Mouse (Mus musculus): ENCODE data around the gene Clpb.

The Clpb gene

GRCm38 (mm10) chr7:101725081-101725480 is 61.6 kb downstream of the Clpb start:
- no peak for DNase-seq (ENCODE audit: low read depth, low spot score)

- DNase-seq (ENCODE audit: low read depth, low spot score): no peak
These were observed 63.5 kb downstream of the Clpb start for GRCm38 (mm10) chr7:101726980-101727379.

GRCm38 (mm10) chr7:101732096-101732495 is 68.7 kb downstream of the Clpb start:
- DNase-seq (ENCODE audit: low read depth, low spot score): no peak

GRCm38 (mm10) chr7:101733042-101733441 is 69.6 kb downstream of the Clpb start:
- DNase-seq (ENCODE audit: low read depth, low spot score): no peak

DNA sequence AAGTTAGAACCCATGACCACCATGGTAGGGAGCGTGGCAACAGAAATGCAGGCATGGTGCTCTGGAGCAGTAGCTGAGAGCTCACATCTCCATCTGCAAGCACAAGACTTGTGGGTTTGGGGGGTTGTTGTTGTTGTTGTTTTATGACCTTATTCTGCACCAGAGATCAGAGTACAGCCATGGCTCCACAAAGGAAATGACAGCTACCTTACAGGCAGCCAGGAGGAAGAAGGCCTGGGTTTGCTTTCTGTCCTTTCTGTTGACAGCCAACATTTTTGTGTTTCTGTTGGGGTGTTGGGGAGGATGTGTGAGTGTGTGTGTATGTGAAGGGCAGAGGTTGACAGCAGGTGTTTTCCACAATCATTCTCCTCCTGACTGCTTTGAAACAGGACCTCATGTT is 71.9 kb downstream of the Clpb start:
- DNase-seq (ENCODE audit: low read depth, low spot score): no peak

DNA sequence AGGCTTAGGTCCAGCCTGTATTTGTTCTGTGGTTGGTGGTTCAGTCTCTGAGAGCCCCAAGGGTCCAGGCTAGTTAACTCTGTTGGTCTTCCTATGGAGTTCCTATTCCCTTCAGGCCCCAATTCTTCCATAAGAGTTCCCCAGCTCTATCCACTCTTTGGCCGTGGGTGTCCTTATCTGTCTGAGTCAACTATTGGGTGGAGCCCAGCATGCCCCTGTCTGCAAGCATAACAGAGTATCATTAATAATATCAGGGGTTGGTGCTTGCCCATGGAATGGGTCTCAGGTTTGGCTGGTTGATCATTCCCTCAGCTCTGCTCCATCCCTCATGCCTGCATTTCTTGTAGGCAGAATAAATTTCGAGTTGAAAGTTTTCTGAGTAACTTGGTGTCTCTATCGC is 74.3 kb downstream of the Clpb start:
- no peak for DNase-seq (ENCODE audit: low read depth, low spot score)

DNA sequence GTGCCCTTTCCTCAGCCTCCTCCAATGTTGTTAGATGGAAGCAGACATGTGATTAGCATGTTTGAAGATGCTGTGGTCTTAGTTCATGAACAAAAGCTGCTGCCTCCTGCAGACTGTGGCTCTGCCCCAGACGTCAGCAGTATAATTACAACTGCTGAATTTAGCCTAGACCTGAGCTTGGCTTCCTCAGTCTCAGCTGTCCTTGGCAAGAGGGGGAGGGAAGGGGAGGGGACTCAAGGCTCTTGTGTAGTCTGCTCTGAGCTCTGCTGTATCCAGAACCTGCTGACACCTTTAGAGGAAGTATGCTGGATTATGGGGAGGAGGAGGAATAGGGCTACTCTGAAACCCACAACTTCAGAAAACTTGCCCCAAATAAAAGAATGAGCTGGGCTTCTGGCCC is 76.2 kb downstream of the Clpb start:
- DNase-seq (ENCODE audit: low read depth, low spot score): no peak

GRCm38 (mm10) chr7:101743487-101743886 is 80.1 kb downstream of the Clpb start:
- no peak for DNase-seq (ENCODE audit: low read depth, low spot score)

DNA sequence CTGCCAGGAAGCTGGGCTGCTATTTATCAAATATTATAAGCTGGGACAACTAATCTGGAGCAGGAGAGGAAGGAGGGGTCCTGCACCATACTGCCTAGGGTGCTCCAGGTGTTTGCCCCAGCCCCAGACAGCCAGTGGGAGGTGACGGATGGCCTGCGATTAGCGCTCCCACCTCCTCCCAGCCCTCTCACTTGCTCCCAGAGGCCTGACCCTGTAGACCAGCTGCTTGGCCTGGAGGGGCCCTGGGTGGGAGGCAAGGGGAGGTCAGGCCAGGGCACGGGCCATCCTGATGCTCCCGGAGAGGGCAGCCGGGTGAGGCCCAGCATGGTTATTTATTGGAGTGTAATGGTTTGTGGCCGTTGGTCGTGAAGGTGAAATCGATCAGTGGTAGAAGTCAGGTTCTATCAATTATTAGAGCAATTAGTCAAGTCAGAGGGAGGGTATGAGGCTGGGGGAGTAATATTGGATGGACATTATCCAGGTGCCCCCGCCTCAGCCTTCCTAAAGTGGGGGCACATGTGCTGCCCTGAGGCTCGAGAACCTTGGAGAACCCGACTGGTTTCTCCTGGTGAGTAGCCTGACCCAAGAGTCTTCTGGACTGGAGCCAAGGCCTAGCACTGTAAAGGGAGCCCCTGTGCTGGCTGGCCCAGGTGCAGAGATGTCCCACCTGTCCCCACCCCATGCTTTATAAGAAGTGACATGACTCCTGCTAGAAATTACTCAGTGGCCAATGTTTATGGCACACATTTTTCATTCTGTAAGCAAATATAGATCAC is 83.3 kb downstream of the Clpb start:
- DNase-seq (ENCODE audit: low read depth, low spot score): no peak

DNA sequence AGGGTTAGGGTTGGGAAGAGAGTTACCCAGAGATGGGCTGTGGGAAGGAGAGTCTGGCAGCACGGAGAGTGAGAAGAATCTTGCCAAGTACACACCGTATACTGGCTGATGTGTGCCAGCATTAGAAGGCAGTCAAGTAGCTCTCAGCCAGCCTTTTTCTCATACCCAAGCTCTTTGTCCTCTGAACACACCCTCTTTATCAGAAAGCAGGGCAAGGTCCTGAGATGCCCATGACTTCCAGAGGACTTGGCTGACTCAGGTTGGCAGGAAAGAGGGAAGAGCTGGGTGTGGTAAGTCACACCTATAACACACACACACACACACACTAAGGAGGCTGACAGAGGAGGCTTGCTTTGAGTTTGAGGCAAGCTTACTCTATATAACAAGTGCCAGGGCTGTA is 86.8 kb downstream of the Clpb start:
- DNase-seq (ENCODE audit: low read depth, low spot score): no peak

DNA sequence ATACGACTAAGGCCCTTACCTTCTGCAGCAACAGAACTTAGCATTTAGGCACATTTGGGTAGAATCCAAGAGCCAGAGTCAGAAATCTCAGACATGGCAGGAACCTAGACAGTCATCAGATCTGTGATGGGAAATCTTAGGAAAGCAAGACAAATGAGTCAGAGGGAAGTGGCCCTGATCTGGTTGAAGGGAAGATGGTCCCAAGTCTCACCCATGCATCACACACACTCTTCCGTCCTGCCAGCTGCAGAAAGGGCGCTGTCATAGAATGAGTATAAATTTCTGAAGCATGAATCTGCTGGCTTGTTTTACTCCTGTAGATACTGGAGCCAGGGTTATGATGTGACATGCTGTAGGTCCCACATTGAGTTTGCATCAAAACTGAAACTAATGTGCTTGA is 88.9 kb downstream of the Clpb start:
- DNase-seq (ENCODE audit: low read depth, low spot score): no peak

GRCm38 (mm10) chr7:101753492-101753891 is 90.1 kb downstream of the Clpb start:
- no peak for DNase-seq (ENCODE audit: low read depth, low spot score)

- no peak for DNase-seq (ENCODE audit: low read depth, low spot score)
These were observed 91.0 kb downstream of the Clpb start for GRCm38 (mm10) chr7:101754416-101754815.

GRCm38 (mm10) chr7:101755301-101755700 is 91.9 kb downstream of the Clpb start:
- no peak for DNase-seq (ENCODE audit: low read depth, low spot score)

DNA sequence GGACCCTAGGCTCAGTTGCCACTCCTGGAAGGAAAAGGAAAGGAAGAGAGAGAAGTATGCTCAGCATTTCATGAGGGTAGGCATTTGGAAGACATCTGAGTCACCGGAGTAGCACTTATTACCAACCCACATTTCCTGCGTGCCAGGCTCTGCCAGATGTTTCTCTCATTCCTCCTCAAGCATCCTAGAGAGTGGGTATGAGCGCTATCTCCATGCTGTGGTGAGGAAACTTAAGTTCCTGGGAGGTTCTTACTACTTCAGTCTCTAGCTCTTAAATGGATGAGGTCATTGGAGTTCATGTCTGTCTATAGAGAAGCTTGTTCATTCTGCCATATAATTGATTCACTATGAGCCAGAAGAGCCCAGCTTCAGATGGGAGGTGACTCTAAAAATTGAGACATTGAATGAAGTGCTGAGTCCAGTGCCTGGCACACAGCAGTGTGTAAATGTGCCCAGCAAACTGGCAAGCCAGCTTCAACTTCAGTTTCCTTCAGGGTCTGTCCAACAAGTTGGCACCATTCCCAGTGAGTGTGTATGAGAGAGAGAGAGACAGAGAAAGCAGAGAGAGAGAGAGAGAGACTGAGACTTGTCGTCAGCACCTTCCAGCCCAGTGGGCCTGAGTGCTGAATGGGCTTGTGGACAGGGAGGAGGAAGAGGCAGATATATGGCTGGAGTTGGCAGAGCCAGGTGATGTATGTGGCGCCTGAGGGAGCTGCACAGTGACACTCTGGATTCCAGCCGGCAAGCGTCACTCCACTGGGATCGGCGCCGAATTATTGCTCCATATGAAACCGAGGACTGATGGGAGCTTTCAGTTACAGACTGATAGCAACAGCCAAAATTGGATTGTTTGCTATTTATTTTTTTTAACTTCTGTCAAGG is 98.7 kb downstream of the Clpb start:
- DNase-seq (ENCODE audit: low read depth, low spot score): no peak

GRCm38 (mm10) chr7:101767335-101767907 is 104.0 kb downstream of the Clpb start:
- no peak for DNase-seq (ENCODE audit: low read depth, low spot score)

DNA sequence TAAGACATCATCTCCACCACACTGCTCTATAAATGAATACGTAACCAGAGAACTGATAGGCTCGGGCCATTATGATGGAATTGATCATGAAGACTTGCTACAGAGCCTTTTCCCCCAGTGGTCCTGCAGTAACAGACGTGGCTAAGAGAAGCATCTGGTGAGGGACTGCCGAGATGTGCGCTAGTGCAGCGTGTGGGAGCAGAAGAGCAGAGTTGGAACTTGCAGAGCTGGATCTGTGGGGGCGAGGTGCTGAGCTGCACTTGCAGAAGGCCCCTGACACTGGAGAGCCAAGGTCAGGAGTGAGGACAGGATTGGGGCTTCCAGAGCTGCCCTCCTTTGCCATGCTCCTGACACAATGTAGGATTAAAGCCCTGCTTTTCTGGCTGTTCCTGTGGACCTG is 106.6 kb downstream of the Clpb start:
- peak; percentile 41 for DNase-seq (ENCODE audit: low read depth, low spot score)

DNA sequence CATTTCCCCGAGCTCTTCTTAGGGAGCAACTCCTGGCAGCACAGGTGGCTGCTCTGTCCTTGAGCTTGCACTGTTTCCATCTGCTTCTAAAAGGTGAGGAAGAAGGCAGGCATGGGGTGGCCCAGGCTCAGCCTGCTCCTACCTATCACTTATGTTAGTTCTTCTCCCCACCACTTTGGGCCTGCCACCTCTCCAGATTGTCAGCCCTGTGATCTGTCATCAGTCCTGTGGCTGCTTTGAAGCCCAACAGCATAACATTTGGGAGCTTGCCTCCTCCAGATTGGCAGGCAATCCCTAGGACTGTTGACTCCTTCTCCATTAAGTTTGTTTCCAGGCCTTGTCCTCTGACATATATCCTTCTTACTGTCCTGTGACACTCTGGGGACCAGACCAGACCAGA is 108.2 kb downstream of the Clpb start:
- DNase-seq (ENCODE audit: low read depth, low spot score): no peak

DNA sequence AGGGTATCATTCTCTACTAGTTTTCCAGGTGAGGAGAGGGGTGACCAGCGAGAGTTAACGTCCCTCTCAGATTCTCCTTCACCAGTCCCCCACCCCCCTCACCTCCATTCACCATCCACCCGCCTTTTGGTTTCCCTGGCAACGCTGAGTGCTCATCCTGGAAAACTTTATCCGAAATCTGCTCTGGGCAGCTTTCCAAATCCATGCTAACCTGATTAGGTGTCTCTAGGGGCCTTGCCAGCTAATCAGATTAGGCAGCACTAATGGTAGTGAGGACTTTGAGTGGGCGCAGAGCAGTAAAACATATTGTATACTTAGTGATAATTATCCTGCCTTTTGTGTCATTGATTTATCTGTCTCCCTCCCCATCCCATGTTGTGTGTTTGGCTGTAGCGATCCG is 109.3 kb downstream of the Clpb start:
- no peak for DNase-seq (ENCODE audit: low read depth, low spot score)

- no peak for DNase-seq (ENCODE audit: low read depth, low spot score)
These were observed 113.6 kb downstream of the Clpb start for GRCm38 (mm10) chr7:101777053-101777452.

GRCm38 (mm10) chr7:101817861-101818401 is 154.5 kb downstream of the Clpb start, which contains the start of gene Phox2a:
TSS of gene Phox2a (plus strand) at chr7:101818313.
- no peak for DNase-seq (ENCODE audit: low read depth, low spot score)
